Mouse (Mus musculus) gastrocnemius, postnatal 10 days (tissue): ENCODE results near the gene Tmem18. TPM values are rescaled to one million over a fixed set of nuclear protein-coding genes. Genes with fewer than 3 reads are reported as not detected.
A peak's percentile ranks its signal among the peaks of the same experiment; 100 is the strongest.

Experiments
- DNase-seq: peaks from one replicate; pipeline ENCODE4 v3.0.0; 2021; ENCODE audit warnings: mixed read lengths
- long read RNA-seq, 2 experiments: library from polyadenylated mRNA; stranded (forward); transcript quantifications; one replicate each; pipeline ENCODE4 v2.0.0; 2021
- total RNA-seq, 2 experiments: library from RNA; stranded (reverse); gene quantifications; 2 replicates each; pipeline ENCODE4 v1.2.3; 2021

Tmem18 gene
- 10 to 100 TPM in 1 of 2 experiments, 1 to 10 TPM in 1; 8.8 to 12.4 TPM for total RNA-seq
- long read RNA-seq, experiment 1, transcript Tmem18-201 (5 exons, 2,971 nt), result major isoform, 7 of 14 reads
- long read RNA-seq, experiment 1, partial matches to known transcripts, result 0 of 14 reads
- long read RNA-seq, experiment 1, other reads (novel, unspliced or antisense), result 4 of 14 reads
- long read RNA-seq, experiment 2, transcript Tmem18-201 (5 exons, 2,971 nt), result major isoform, 13 of 16 reads
- long read RNA-seq, experiment 2, partial matches to known transcripts, result 0 of 16 reads
- long read RNA-seq, experiment 2, other reads (novel, unspliced or antisense), result 3 of 16 reads

DNA sequence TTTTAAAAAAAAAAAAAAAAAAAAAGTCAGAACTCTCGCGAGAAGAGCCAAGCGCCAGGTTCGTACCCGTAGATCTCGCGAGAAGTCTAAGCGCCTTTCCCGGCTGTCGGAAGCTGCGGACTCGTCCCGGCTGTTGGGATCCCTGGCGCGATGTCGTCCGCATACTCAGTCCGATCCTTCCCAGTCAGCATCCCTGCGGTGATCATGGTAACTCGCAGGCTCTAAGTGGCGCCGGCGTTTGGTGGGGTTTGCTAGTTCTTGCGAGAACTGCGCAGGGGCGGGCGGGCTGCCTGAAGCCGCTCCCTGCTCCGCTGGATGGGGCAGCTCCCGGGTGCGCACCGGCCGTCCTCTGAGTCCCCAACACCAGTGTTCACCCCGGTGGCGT is at the start of gene Tmem18:
Tmem18 (plus strand) TSS at position 71 of the 385 bp plus-strand sequence.
- peak; percentile 76 for DNase-seq

- no peak for DNase-seq
Observed at GRCm38 (mm10) chr12:30557349-30557748, 26.9 kb upstream of the Tmem18 start.

- DNase-seq, result no peak
Observed at GRCm38 (mm10) chr12:30561411-30561810, 22.8 kb upstream of the Tmem18 start.

GRCm38 (mm10) chr12:30572075-30572474 is 12.2 kb upstream of the Tmem18 start:
- no peak for DNase-seq

DNA sequence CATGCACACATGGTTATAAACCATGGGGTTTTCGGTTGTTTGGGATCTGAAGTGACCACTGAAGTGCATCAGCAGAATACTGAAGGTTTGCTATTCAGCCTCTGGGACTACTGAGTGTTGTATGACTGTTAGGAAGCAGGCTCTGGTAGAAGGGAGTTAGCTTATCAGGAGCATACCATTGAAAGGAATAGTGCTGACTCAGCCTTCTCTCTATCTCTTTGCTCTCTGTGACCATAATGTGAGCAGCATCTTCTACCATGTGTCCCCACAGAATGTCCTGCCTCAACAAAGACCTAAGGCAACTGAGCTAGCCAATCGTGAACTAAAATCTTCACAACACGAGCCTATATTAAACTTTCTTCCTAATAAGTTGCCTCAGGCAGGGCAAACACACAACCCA is 8.3 kb upstream of the Tmem18 start:
- DNase-seq, result no peak

GRCm38 (mm10) chr12:30578019-30578418 is 6.2 kb upstream of the Tmem18 start:
- peak; percentile 53 for DNase-seq

- DNase-seq, result no peak
Observed at GRCm38 (mm10) chr12:30581277-30581676, 2.9 kb upstream of the Tmem18 start.

DNA sequence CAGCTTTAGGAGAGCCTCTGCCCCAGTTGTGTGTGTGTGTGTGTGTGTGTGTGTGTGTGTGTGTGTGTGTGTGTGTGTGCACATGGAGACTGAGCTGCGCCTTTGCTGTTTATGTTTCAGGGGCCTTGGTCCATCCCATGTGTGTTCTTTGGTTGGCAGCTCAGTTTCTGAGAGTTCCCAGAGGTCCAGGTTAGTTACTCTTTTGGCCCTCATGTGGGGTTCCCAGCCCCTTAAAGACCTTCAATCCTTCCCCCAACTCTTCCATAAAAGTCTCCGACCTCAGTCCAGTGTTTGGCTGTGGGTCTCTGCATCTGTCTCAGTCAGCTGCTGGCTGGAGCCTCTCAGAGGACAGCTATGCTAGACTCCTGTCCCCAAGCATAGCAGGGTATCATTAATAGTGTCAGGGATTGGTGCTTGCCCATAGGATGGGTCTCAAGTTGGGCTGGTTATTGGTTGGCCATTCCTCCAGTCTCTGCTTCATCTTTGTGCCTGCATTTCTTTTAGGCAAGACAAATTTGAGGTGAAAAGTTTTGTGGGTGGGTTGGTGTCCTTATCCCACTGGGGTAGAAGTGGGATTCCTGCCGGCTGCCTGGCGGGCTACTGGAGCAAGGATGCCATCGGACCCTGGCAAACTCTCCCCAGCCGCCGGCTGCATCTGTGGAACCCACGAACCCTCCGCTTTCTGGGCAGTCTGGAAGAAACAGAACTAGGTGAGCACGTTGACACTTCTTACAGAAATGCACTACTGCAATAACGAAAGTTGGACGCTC is 455 bp upstream of the Tmem18 start:
- DNase-seq, result peak; percentile 45

DNA sequence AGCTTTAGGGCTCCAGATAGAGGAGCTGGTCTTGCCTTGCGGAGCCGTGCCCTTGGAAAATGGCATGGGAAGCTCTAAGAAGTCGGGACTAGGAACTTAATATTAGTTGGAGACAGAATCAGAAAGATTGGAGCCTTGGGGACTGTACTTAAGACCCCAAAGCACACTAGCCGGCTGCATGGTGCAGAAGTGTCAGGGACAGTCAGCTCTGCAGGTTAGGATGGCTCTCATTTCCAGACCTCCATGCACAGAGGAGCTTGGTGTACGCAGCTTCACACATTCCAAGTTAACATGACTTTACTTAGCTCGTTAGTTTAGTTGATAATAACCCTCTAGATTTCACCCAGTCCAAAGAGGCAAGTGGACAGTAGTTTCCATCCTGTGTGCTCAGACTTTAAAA is 637 bp downstream of the Tmem18 start:
- DNase-seq, result no peak

DNA sequence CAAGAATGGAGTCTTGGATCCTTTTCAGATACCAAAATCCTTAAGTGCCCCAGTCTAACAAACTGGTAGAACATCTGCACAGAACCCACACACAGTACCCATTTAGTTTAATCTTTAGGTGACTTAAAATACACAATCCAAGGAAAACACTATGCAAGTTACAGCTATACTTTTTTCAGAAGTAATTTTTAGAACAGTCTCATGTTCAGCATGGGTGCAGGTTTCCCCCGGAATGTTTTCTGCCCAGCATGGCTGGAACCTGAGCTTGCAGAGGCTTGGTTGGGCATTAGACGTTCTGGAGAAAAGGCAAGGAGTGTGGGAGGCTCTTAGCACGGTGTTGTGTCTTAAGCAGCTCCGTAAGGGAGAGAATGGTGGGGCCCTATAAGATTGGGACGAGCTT is 7.6 kb downstream of the Tmem18 start:
- DNase-seq, result no peak

DNA sequence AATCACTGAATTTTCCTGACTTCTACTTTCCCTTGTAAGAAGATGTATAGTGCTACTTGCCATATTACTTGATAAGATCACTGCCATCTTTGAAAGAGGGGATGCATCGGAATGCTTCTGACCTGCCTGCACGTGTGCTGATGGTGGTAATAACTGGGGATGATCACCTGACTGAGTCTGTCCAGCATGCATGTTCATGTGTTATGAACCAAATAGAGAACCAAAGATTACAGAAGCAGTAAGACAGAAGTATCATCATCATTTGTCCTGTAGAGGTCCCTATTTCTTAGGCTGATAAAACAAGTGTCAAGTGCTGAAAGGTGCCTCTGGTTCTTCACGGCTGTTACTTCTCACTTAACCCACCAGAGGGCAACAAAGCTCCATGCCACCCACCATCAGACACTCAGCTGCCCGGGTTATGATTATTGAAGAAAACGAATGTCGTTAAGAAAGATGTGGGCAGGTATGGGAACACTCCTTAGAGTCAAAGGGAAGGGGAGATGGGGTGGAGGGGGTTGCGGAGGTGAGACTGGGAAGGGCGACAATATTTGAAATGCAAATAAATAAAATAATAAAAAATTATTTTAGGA is 12.7 kb downstream of the Tmem18 start:
- no peak for DNase-seq

GRCm38 (mm10) chr12:30598955-30599354 is 14.7 kb downstream of the Tmem18 start:
- DNase-seq, result peak; percentile 48

DNA sequence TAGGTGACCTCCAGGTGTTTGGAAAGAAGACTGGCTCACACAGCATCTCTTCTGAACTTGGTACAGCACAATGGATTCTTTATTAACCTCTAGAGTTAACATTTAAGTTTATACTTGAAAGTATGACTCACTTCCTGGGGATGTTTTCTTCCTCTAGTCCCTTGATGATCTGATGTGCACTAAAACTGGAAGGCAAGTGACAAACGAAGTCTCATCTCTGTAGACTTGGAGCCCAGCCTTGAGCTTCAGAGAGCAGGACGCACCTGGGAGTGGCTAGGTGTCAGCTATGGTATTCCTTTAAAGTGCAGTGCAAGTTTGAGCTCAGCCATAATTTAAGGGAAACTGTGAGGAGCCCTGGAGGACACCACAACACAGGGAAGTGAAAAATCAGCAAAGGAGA is 15.2 kb downstream of the Tmem18 start:
- DNase-seq, result no peak

- DNase-seq, result no peak
Observed at GRCm38 (mm10) chr12:30599997-30600396, 15.8 kb downstream of the Tmem18 start.

- DNase-seq, result no peak
Observed at GRCm38 (mm10) chr12:30604012-30604411, 19.8 kb downstream of the Tmem18 start.

DNA sequence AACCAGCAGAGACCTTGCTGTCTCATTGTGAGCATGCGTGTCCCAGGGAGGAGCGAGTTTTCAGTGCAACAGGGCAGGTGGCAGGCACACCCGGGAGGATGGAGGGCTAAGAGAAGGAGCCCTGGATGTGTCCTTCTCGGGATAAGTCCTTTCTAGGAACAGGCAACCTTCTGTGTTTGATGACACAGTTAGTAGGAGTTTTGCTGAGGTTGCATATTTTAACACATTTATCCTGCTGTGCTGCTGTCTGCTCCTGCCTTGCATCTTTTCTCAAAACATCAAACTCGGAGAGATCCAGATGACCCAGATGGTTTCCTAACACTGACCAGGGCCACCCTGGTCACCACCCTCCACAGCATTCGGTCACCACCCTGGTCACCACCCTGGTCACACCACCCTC is 20.6 kb downstream of the Tmem18 start:
- no peak for DNase-seq

GRCm38 (mm10) chr12:30605941-30606340 is 21.7 kb downstream of the Tmem18 start:
- no peak for DNase-seq

- DNase-seq, result no peak
Observed at GRCm38 (mm10) chr12:30606743-30607142, 22.5 kb downstream of the Tmem18 start.

DNA sequence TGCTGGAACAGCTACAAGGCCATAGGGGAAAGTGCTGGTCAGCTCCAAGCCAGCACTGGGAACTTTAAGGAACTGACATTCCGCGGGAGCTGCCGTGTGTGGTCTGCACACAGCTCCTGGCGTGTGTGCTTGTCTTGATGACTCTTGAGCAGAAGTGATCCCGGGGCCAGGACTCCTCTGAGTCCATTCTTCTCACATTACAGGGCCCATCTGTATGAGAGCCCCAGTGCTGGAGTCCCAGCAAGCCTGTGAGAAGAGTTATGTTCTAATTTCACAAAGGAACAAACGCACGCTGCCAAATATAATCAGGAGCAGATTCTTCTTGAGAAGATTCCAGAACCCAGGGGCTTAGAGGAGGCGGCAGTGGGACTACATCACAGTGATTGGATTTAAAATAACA is 34.2 kb downstream of the Tmem18 start:
- no peak for DNase-seq

GRCm38 (mm10) chr12:30628466-30628865 is 44.2 kb downstream of the Tmem18 start:
- DNase-seq, result no peak

DNA sequence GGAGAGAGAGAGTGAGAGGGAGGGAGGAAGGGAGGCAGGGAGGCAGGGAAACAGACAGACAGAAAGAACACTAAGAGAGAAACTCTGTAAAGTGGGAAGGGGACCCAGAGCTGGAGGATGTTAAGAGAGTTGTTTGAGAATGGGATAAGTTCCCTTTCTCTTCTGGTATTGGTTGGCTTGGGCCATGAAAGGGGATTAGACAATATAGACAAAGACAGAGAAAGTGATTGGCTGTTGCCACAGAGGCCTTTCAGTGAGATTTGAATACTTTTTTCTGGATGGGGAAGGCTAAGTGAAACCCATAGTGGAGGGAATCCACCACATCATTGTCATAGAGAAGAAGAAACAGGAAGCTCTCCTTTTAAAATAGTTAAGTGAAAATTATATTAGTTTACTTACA is 50.3 kb downstream of the Tmem18 start:
- no peak for DNase-seq
